Mouse (Mus musculus) gastrocnemius, postnatal 14 days (tissue): ENCODE measurements around the gene Olfr118. TPM values are rescaled to one million over a fixed set of nuclear protein-coding genes. Genes with fewer than 3 reads are reported as not detected.
"Not testable (repeated sequence)": the region's sequence is repeated elsewhere in the genome, so short reads cannot be mapped to it uniquely, and the experiment has no call there.

Experiments
- DNase-seq: peaks from one replicate; pipeline ENCODE4 v3.0.0; 2021; ENCODE audit warnings: mixed read lengths
- intact Hi-C: fragments of 180-260 bp; cut with DNase I; formaldehyde crosslinking; loops from one replicate; pipeline ENCODE4 v1.15.1; 2025; ENCODE audit warnings: low total_unique reads
- long read RNA-seq, 2 experiments: library from polyadenylated mRNA; stranded (forward); transcript quantifications; one replicate each; pipeline ENCODE4 v2.0.0; 2021
- total RNA-seq, 2 experiments: library from RNA; stranded (reverse); gene quantifications; 2 replicates each; pipeline ENCODE4 v1.2.3; 2021

Gene Olfr118
- not detected for total RNA-seq
- long read RNA-seq, experiment 1 = 0 reads
- long read RNA-seq, experiment 2 = 0 reads

DNA sequence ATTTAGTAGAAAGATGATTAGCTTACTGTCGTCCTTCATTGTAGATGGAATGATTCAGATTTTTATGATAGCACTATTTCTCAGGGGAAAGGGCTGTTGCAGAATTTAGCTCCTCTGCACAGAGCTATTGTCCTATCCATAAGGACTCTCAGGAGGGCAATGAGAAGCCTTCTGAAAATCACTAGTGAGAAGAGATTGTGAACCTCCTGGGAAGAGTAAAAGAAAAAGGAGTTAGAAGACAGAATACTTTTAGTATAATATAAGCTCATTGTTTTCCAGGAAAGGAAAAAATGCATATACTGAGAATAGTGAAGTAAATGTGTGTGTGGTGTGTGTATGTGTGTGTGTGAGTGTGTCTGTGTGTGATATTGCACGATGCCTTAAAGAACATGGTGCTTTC is at the start of gene Olfr118:
Gene Olfr118 (plus strand): TSS at position 301 of the 400 bp plus-strand sequence.
- intact Hi-C loops = no loop called here
- DNase-seq = no peak

DNA sequence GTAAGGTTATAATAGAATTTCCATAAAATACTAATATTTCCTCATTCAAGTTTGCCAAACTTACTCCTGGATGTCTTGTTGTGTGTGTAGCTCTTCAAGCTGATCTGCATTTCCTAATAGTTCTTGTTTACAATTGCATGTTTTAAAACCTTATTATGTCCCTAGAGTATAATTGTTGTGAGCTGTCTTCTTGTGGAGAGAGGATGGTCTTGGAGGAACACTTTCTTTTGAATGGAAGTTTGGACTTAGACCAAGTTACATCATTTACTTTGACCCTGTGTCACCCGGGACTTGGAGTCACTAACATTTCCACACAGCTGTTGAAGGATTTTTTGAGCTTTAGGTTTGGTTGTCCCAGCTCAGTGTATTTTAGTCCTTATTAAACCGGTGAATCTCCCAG is 39.8 kb upstream of the Olfr118 start, which contains the start of the genes Olfr115 and Olfr116:
Gene Olfr115 (minus strand): TSS at position 101 of the 400 bp plus-strand sequence.
Gene Olfr116 (minus strand): TSS at position 191 of the 400 bp plus-strand sequence.
- intact Hi-C loops = no loop called here
- no peak for DNase-seq

DNA sequence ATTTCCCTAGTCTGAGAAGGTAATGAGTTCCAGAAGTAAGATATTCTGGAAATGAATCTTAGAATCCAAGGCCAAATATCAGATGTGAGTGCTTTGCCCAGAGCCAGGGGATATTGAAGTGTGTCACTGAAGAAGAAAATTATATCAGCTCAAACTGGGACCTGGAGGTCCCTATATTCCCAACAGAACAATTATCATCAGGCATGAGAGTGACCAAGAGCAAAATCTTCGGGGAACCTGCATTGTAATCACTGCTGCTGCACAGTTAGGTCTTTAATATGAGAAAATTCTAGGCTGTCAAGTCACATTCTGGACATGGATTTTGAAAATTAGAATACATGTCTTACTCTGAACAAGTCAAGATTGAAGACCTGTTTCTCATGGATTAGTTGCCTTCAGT is 3.1 kb upstream of the Olfr118 start, which contains the start of gene Olfr117:
Gene Olfr117 (minus strand): TSS at position 101 of the 400 bp plus-strand sequence.
- DNase-seq = no peak
- intact Hi-C loops = no loop called here

DNA sequence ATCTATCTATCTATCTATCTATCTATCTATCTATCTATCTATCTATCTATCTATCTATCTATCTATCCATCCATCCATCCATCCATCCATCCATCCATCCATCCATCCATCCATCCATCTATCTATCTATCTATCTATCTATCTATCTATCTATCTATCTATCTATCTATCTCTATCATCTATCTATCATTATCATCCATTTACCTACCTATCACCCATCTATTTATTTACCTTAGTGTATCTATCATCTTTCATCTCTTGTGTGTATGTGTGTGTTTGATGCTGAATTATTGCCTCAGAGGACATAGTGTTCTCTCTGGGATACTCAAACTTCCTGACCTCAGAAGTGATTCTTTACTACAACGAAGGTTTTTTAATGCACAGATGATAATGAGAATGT is 29.5 kb downstream of the Olfr118 start, which contains the start of gene Olfr119:
Gene Olfr119 (plus strand): TSS at position 301 of the 400 bp plus-strand sequence.
- intact Hi-C loops, DNase-seq: not testable (repeated sequence)

- DNase-seq = no peak
- intact Hi-C loops = no loop called here
Measured at GRCm38 (mm10) chr17:37721508-37721907, 54.7 kb downstream of the Olfr118 start, which contains the start of gene Olfr120. Olfr120 (plus strand) TSS chr17:37721808.

Other genes starting within 250 kb of the Olfr118 start
- gene Olfr108, start 221.5 kb upstream of the Olfr118 start, total RNA-seq = not detected
- not detected for gene Olfr109, start 208.1 kb upstream of the Olfr118 start, total RNA-seq
- gene H2-M2, start 183.4 kb upstream of the Olfr118 start, total RNA-seq = not detected
- not detected for gene Olfr110, start 174.5 kb upstream of the Olfr118 start, total RNA-seq
- gene Olfr111, start 159.0 kb upstream of the Olfr118 start, total RNA-seq = not detected
- not detected for gene Olfr112, start 97.5 kb upstream of the Olfr118 start, total RNA-seq
- not detected for gene Olfr113, start 89.3 kb upstream of the Olfr118 start, total RNA-seq
- gene Olfr114, start 74.2 kb upstream of the Olfr118 start, total RNA-seq = not detected
- gene Olfr115, start 39.9 kb upstream of the Olfr118 start, total RNA-seq = not detected
- gene Olfr116, start 39.8 kb upstream of the Olfr118 start, total RNA-seq = not detected
- gene Olfr117, start 3.2 kb upstream of the Olfr118 start, total RNA-seq = not detected
- not detected for gene Olfr119, start 29.6 kb downstream of the Olfr118 start, total RNA-seq
- not detected for gene Olfr120, start 54.8 kb downstream of the Olfr118 start, total RNA-seq
- not detected for gene Olfr121, start 81.9 kb downstream of the Olfr118 start, total RNA-seq
- gene Olfr122, start 101.6 kb downstream of the Olfr118 start, total RNA-seq = not detected
- gene Olfr123, start 126.5 kb downstream of the Olfr118 start, total RNA-seq = not detected
- gene Olfr124, start 132.9 kb downstream of the Olfr118 start, total RNA-seq = not detected
- gene Olfr125, start 166.0 kb downstream of the Olfr118 start, total RNA-seq = not detected
- gene Olfr126, start 180.5 kb downstream of the Olfr118 start, total RNA-seq = not detected
- not detected for gene Olfr127, start 233.4 kb downstream of the Olfr118 start, total RNA-seq